27 mouse cellular contexts compared by ENCODE assay signal in the genomic region with DNA sequence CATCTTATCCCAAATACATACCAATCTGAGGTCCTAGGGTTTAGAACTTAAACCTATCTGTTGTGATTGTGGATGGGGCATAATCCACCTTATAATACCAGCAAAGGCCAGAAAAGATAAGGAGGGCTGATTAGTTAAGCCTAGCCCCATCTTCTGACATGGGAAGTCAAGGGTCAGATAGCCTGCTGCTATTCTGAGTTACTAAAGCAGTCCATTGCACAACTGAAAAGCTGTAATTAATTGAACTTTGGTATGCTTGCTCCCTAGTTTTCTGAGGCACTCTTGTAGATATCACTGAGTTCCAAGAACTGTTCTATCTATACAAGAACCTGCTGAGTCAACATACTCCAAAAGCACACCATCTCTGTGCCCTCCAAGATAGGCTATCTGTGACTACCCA. TPM values are rescaled to one million over a fixed set of nuclear protein-coding genes. Genes with fewer than 3 reads are reported as not detected.
"Had no signal": no experiment of that assay in that cellular context is flagged by ENCODE, and none has a peak within 500 bp of the region (broad histone marks: within the 10 kb centered on the region; RNA-seq: fewer than 3 reads in every experiment).

No protein-coding gene starts in this region.

- H3K4me1 ChIP-seq: heart, embryonic 13.5 days; heart, embryonic 15.5 days; kidney, embryonic 15.5 days; limb, embryonic 10.5 days; limb, embryonic 12.5 days; liver, embryonic 12.5 days had no signal

- H3K27me3 ChIP-seq: heart, embryonic 13.5 days; heart, embryonic 15.5 days; kidney, embryonic 15.5 days; limb, embryonic 12.5 days; liver, embryonic 12.5 days had no signal

- H3K36me3 ChIP-seq: heart, embryonic 13.5 days; heart, embryonic 15.5 days; kidney, embryonic 15.5 days; limb, embryonic 10.5 days; limb, embryonic 12.5 days; liver, embryonic 12.5 days had no signal

- H3K9me3 ChIP-seq: heart, embryonic 13.5 days; heart, embryonic 15.5 days; kidney, embryonic 15.5 days; limb, embryonic 10.5 days; limb, embryonic 12.5 days; liver, embryonic 12.5 days had no signal

- ATAC-seq: forebrain, embryonic 16.5 days; hindbrain, embryonic 16.5 days; inflammation-experienced regulatory T-cells, adult 6 months; liver, embryonic 12.5 days had no signal

- H3K4me2 ChIP-seq: heart, embryonic 11.5 days; heart, embryonic 13.5 days; heart, embryonic 15.5 days; hindbrain, embryonic 14.5 days; kidney, embryonic 15.5 days; limb, embryonic 12.5 days; liver, embryonic 12.5 days had no signal

- H3K27ac ChIP-seq: heart, adult 2 months; heart, embryonic 13.5 days; heart, embryonic 15.5 days; hindbrain, embryonic 14.5 days; kidney, embryonic 15.5 days; kidney, postnatal 0 days; left cerebral cortex, adult 2 months; limb, embryonic 10.5 days; limb, embryonic 12.5 days; liver, embryonic 12.5 days had no signal

- H3K4me3 ChIP-seq: heart, adult 2 months; heart, embryonic 13.5 days; heart, embryonic 15.5 days; kidney, embryonic 15.5 days; left cerebral cortex, adult 2 months; limb, embryonic 10.5 days; limb, embryonic 12.5 days; liver, embryonic 12.5 days had no signal

- H3K9ac ChIP-seq: heart, embryonic 13.5 days; heart, embryonic 15.5 days; hindbrain, embryonic 14.5 days; kidney, embryonic 15.5 days; limb, embryonic 12.5 days; liver, embryonic 12.5 days had no signal

- DNase-seq: gastrocnemius, postnatal 14 days; gastrocnemius, postnatal 36 days; heart, adult 11 months; heart, adult 2 months; heart, postnatal 14 days; heart, postnatal 36 days; kidney, adult 11 months; kidney, adult 2 months; kidney, adult 9 months; kidney, postnatal 14 days; kidney, postnatal 36 days; layer of hippocampus, adult 9-11 months; layer of hippocampus, postnatal 36 days; liver had no signal

RNA-seq across cellular contexts. Expression of gene Prkg2, which starts 25.4 kb away (rescaled TPM):
- polyA plus RNA-seq: inflammation-experienced regulatory T-cells, adult 6 months had no signal
